Mouse (Mus musculus) frontal cortex, postnatal 25 days (tissue): ENCODE results near the gene Rimklb.
"Not testable (repeated sequence)": the region's sequence is repeated elsewhere in the genome, so short reads cannot be mapped to it uniquely, and the experiment has no call there.

Experiments
- DNase-seq, 2 experiments: peaks; one replicate each; pipeline ENCODE4 v3.0.0; 2022; ENCODE audit warnings: low spot score in 2 of 2

Rimklb gene

GRCm38 (mm10) chr6:122496501-122496900 is 2.1 kb downstream of the Rimklb start:
- no peak for DNase-seq

- no peak for DNase-seq
Observed at GRCm38 (mm10) chr6:122495082-122495881, 3.3 kb downstream of the Rimklb start.

- DNase-seq: no peak
Observed at GRCm38 (mm10) chr6:122493799-122494472, 4.6 kb downstream of the Rimklb start.

GRCm38 (mm10) chr6:122492479-122492878 is 6.1 kb downstream of the Rimklb start:
- no peak for DNase-seq

- DNase-seq: peak in 1 of 2 experiments; percentile 32
Observed at GRCm38 (mm10) chr6:122491557-122491956, 7.0 kb downstream of the Rimklb start.

- DNase-seq: no peak
Observed at GRCm38 (mm10) chr6:122490929-122491512, 7.5 kb downstream of the Rimklb start.

- DNase-seq: peak in 1 of 2 experiments; percentile 21
Observed at GRCm38 (mm10) chr6:122486297-122487117, 12.1 kb downstream of the Rimklb start.

- peak in 1 of 2 experiments; percentile 18 for DNase-seq
Observed at GRCm38 (mm10) chr6:122485401-122486296, 12.9 kb downstream of the Rimklb start.

GRCm38 (mm10) chr6:122478062-122478461 is 20.5 kb downstream of the Rimklb start:
- no peak for DNase-seq

GRCm38 (mm10) chr6:122471461-122471860 is 27.1 kb downstream of the Rimklb start:
- DNase-seq: not testable (repeated sequence)

GRCm38 (mm10) chr6:122470240-122470639 is 28.3 kb downstream of the Rimklb start:
- no peak for DNase-seq

- no peak for DNase-seq
Observed at GRCm38 (mm10) chr6:122469030-122469640, 29.4 kb downstream of the Rimklb start.

GRCm38 (mm10) chr6:122466092-122466713 is 32.4 kb downstream of the Rimklb start:
- no peak for DNase-seq

- DNase-seq: no peak
Observed at GRCm38 (mm10) chr6:122458946-122459693, 39.4 kb downstream of the Rimklb start.

- no peak for DNase-seq
Observed at GRCm38 (mm10) chr6:122447848-122448247, 50.7 kb downstream of the Rimklb start.

GRCm38 (mm10) chr6:122445215-122445614 is 53.3 kb downstream of the Rimklb start:
- DNase-seq: no peak

- DNase-seq: no peak
Observed at GRCm38 (mm10) chr6:122440632-122441226, 57.8 kb downstream of the Rimklb start.

GRCm38 (mm10) chr6:122439249-122439648 is 59.3 kb downstream of the Rimklb start:
- DNase-seq: no peak

GRCm38 (mm10) chr6:122435270-122435669 is 63.3 kb downstream of the Rimklb start:
- DNase-seq: no peak
